Mouse (Mus musculus) ES-E14 (cell line): Measurements from ENCODE around the gene Zfp445. TPM values are rescaled to one million over a fixed set of nuclear protein-coding genes. Genes with fewer than 3 reads are reported as not detected.

Source experiments
- DNase-seq: peaks from one replicate; pipeline ENCODE4 v3.0.0-alpha.2; 2013; ENCODE audit warnings: low read depth, low spot score
- H3K27ac ChIP-seq: 2 replicates; pipeline ENCODE4 v1.5.1; 2012; ENCODE audit warnings: low read depth, mild to moderate bottlenecking, low read length, moderate library complexity, mixed read lengths; ENCODE audit not compliant: poor library complexity, insufficient read depth, severe bottlenecking
- H3K36me3 ChIP-seq: 2 replicates; pipeline ENCODE4 v1.6.1; 2012; ENCODE audit warnings: mild to moderate bottlenecking, low read length, moderate library complexity, mixed read lengths; ENCODE audit not compliant: control insufficient read depth, poor library complexity, insufficient read depth, severe bottlenecking
- H3K4me1 ChIP-seq, 2 experiments: fragments of 150-350 bp in 1 of 2; sonication (generic) in 1 of 2; 2 replicates each; pipeline ENCODE4 v1.6.1; 2012; ENCODE audit warnings: low read length in 2 of 2, mild to moderate bottlenecking in 1 of 2, mixed read lengths in 1 of 2; ENCODE audit not compliant: control insufficient read depth in 2 of 2, insufficient read depth in 2 of 2, poor library complexity in 1 of 2
- H3K4me3 ChIP-seq, 2 experiments: fragments of 150-350 bp in 1 of 2; sonication (generic) in 1 of 2; 2 replicates each; pipeline ENCODE4 v1.5.1; 2012; ENCODE audit warnings: low read length in 2 of 2, low read depth in 1 of 2, mild to moderate bottlenecking in 1 of 2, mixed read lengths in 1 of 2; ENCODE audit not compliant: insufficient read depth in 1 of 2, poor library complexity in 1 of 2, severe bottlenecking in 1 of 2
- H3K9ac ChIP-seq: 2 replicates; pipeline ENCODE4 v1.6.1; 2012; ENCODE audit warnings: low read depth, mild to moderate bottlenecking, low read length, mixed read lengths; ENCODE audit not compliant: poor library complexity, insufficient read depth, severe bottlenecking
- H3K9me3 ChIP-seq: fragments of 150-350 bp; sonication (generic); 2 replicates; pipeline ENCODE4 v1.6.1; 2012; ENCODE audit warnings: low read depth, mild to moderate bottlenecking, low read length; ENCODE audit not compliant: control insufficient read depth, insufficient read depth
- CHD2 ChIP-seq: IDR thresholded peaks from 2 replicates; pipeline ENCODE4 v1.6.1; 2014; ENCODE audit warnings: mild to moderate bottlenecking, low read depth, low read length, inconsistent platforms
- HCFC1 ChIP-seq: IDR thresholded peaks from 2 replicates; pipeline ENCODE4 v1.6.1; 2012; ENCODE audit warnings: low read length, inconsistent platforms, borderline replicate concordance; ENCODE audit not compliant: insufficient read depth
- MAFK ChIP-seq: IDR thresholded peaks from 2 replicates; pipeline ENCODE4 v1.6.1; 2014; ENCODE audit warnings: mild to moderate bottlenecking, low read depth, low read length, inconsistent platforms; ENCODE audit not compliant: insufficient read depth
- ZC3H11A ChIP-seq: IDR thresholded peaks from 2 replicates; pipeline ENCODE4 v1.6.1; 2012; ENCODE audit warnings: low read depth, mild to moderate bottlenecking, inconsistent platforms, low read length, borderline replicate concordance
- ZNF384 ChIP-seq: IDR thresholded peaks from 2 replicates; pipeline ENCODE4 v1.6.1; 2012; ENCODE audit warnings: low read depth, low read length, inconsistent platforms
- in situ Hi-C, 2 experiments: fragments of 600-800 bp; cut with MboI; formaldehyde crosslinking; loops; one replicate each; pipeline ENCODE4 v1.15.1; 2025; ENCODE audit warnings: low sequenced_read_pairs in 2 of 2, inconsistent platforms in 1 of 2; ENCODE audit not compliant: unreplicated experiment in 2 of 2
- total RNA-seq: library from RNA; depleted of rRNA; stranded (reverse); fragments of 300-350 nt; gene quantifications from 2 replicates; pipeline ENCODE4 v1.2.3, GENCODE M21; 2012

Zfp445 gene
- total RNA-seq, 1 experiment = 84.1 TPM

- Histone ChIP-seq H3K4me1 (peaks cover 0 to 1% of the 10 kb centered on the region in 2 experiments; a peak in 1 of 4 replicates), H3K36me3 (no peaks in the 10 kb centered on the region), H3K27ac (no peak within 1 kb of the TSS), H3K9me3 (no peaks in the 10 kb centered on the region), H3K9ac (no peak within 1 kb of the TSS), H3K4me3 (peak within 1 kb of the TSS in 1 of 2 experiments; percentile 84; a peak in 3 of 4 replicates)
- in situ Hi-C loops = no loop called here
- TF ChIP-seq ZNF384 = no peak
- TF ChIP-seq ZC3H11A = no peak
- no peak for TF ChIP-seq CHD2
- DNase-seq = no peak
Observed at GRCm38 (mm10) chr9:122885385-122885784, 19.6 kb upstream of the Zfp445 start, which contains the start of gene Zkscan7. Gene Zkscan7 (plus strand): TSS chr9:122885685.

- in situ Hi-C loops = no loop called here
Observed at GRCm38 (mm10) chr9:122875145-122875544, 9.3 kb upstream of the Zfp445 start.

DNA sequence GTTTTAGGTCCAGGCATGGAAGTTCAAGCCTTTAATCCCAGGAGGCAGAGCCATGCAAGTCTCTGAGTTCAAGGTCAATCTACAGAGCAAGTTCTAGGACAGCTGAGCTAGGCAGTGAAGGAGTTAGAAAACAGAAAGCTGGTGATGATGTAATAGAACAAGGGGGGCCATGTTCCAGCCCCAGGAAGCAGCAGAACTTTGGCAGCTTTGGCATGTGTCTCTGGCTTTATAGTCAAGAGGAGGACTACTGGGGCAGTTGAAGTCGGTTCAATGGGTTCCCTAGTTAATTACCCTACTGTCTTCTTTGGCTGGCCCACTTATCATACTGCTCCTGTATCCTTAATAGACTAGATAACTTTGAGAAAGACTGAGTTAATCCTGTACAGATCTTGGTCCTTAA, 8.8 kb upstream of the Zfp445 start:
- no peak overlapping the region for H3K4me3 ChIP-seq
- no peak overlapping the region for H3K27ac ChIP-seq
- H3K4me1 ChIP-seq = no peaks in the 10 kb centered on the region
- no peak overlapping the region for H3K9ac ChIP-seq
- no peak for DNase-seq
- H3K36me3 ChIP-seq = no peaks in the 10 kb centered on the region
- in situ Hi-C loops = no loop called here
- TF ChIP-seq CHD2 (no peak), ZNF384 (no peak), HCFC1 (no peak), ZC3H11A (no peak), MAFK (no peak)
- no peaks in the 10 kb centered on the region for H3K9me3 ChIP-seq

More at GRCm38 (mm10) chr9:122875145-122875544, 9.3 kb upstream of the Zfp445 start:
- no peak overlapping the region for H3K4me3 ChIP-seq
- TF ChIP-seq ZC3H11A (no peak), CHD2 (no peak), MAFK (no peak), ZNF384 (no peak), HCFC1 (no peak)
- no peaks in the 10 kb centered on the region for H3K36me3 ChIP-seq
- H3K4me1 ChIP-seq = no peaks in the 10 kb centered on the region
- no peak for DNase-seq
- H3K27ac ChIP-seq = no peak overlapping the region
- H3K9me3 ChIP-seq = no peaks in the 10 kb centered on the region
- H3K9ac ChIP-seq = no peak overlapping the region

GRCm38 (mm10) chr9:122872595-122872994, 6.8 kb upstream of the Zfp445 start:
- Histone ChIP-seq H3K27ac (no peak overlapping the region), H3K36me3 (no peaks in the 10 kb centered on the region), H3K4me3 (no peak overlapping the region), H3K9ac (no peak overlapping the region), H3K9me3 (no peaks in the 10 kb centered on the region), H3K4me1 (no peaks in the 10 kb centered on the region)
- DNase-seq = no peak
- in situ Hi-C loops = no loop called here
- TF ChIP-seq ZNF384 (no peak), MAFK (no peak), CHD2 (no peak), HCFC1 (no peak), ZC3H11A (no peak)

DNA sequence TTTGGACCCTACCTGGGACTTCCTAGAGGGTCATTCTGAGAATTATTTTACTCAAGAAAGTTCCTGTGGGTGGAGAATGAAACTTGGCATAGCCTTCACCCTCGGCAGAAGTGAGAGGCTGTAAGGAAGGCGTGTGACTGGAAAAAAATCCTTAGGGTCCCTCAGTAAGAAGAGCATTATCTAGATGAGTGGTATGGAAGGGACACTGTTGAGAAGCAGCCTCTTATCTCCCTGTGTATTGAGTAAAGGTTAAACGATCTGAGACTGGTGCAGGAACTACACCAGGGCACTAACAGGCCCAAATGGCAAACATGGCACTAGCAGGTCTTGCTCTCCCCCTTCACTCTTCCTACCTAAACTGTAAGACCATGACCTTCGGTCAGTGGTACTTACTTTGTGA, 386 bp upstream of the Zfp445 start:
- peaks cover 10% of the 10 kb centered on the region for H3K36me3 ChIP-seq
- in situ Hi-C loops = no loop called here
- TF ChIP-seq CHD2 (no peak), HCFC1 (no peak), MAFK (no peak), ZNF384 (no peak), ZC3H11A (no peak)

More for the DNA sequence above, 386 bp upstream of the Zfp445 start:
- Histone ChIP-seq H3K9me3 (peaks cover 11% of the 10 kb centered on the region), H3K9ac (peak overlapping the region; percentile 25; the same call in 1 of the 2 replicates), H3K4me3 (peak overlapping the region; percentile 86 to 90), H3K27ac (no peak overlapping the region), H3K4me1 (no peaks in the 10 kb centered on the region)
- DNase-seq = no peak
